Mouse (Mus musculus): ENCODE results near the gene Col3a1.

GRCm38 (mm10) chr1:45320861-45321260 is 9.5 kb downstream of the Col3a1 start:
- TF ChIP-seq CTCF (IDR thresholded peaks at IDR 0.05; ENCODE audit: low read depth), result no peak
- TF ChIP-seq EP300 (IDR thresholded peaks at IDR 0.05; ENCODE audit: low read depth), result no peak

Data from heart, postnatal 0 days (tissue).